Mouse (Mus musculus): ENCODE results near the gene Myom3.

The Myom3 gene

DNA sequence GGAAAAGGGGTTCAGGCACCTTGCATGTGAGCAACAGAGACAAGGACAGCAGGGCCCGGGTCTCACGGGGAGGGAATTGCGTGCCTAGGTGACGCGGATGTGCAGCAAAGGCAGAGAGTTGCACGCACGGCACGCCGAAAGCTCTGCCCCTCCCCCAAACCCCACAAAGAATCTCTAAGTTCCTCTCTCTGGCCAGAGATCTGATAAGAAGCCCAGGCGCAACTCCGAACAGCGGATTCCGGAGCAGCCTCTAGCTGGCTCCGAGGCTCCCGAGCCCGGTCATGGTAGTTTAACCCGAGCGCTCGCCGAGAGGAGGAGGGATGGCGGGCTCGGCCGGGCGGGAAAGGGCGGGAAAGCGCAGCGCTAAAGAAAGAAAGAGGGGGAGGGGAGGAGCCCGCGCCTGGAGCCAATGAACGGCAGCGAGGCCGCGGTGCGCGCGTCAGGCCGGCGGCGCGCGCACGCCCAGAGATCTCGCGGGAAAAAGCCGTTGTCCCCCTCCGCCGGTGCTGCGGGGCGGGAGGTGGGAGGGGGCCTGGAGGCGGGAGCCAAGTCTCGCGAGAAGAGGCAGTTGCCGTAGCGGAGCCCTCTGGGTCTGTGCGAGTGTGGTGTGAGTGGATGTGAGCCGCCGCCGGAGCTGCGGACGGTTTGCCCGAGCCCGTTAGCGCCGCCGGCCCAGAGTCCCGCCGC lies 96.2 kb downstream of the Myom3 start, which contains the start of gene Srsf10:
Gene Srsf10 (plus strand): TSS at position 212 of the 687 bp plus-strand sequence.
- DNase-seq (ENCODE audit: low spot score), result peak; percentile 97

DNA sequence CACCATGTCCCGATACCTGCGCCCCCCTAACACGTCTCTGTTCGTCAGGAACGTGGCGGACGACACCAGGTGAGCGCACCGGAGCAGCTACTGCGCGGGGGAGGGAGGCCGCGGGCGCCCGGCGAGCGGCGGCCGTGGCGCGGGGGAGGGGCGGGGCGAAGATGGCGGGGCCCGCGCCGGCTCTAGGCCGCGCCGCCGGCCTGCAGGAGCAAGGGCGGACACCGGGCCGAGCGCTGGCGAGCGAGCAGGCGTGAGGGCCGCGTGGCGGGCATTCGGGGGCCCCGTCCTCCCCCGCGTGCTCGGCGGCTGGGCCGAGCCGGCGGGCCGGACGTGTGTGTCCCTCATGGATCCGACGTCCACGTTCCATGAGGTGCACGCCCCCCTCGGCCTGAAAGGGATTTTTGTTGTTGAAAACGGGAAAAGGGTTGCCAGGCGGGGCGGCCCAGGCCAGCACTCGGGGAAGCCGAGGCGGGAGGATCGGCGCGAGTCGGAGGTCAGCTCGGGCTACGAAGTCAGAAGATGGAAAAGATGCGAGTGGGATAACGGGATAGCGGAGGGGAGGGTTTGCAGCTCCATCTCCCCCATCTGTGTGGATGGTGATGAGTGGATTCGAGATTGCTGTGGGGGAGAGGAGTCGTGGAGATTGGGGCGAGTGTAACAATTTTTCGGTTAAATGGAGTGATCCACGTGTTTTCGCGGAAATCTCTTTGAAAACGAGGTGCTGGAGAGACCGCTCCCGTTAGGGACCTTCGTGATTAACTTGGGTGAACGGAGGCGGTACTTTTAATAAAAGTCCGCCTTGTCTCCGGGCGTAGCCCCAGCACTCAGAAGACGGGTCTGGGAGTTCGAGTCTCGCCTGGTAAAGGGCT lies 96.9 kb downstream of the Myom3 start:
- peak; percentile 71 for DNase-seq (ENCODE audit: low spot score)

DNA sequence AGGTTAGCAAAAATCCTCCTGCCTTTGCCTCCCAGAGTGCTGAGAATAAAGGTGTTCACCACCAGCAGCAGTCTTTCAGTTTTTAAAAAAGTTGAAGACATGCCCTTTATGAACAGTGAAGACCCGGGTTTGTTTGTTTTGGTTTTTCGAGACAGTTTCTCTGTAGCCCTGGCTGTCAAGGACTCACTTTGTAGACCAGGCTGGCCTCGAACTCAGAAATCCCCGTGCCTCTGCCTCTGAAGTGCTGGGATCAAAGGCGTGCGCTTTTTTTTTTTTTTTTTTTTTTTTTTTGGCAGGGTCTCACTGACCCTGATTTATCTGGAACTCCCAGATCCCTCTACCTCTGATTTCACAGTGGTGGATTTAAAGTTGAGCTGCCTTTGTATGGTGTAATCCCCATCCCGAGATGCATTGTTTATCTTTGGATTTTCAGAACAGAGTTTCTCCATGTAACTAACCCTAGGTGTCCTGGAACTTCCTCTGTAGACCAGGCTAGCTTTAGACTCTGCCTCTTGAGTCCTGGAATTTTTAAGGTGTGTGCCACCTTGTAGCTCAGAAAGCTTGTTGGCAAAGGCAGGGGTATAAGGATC lies 98.2 kb downstream of the Myom3 start:
- no peak for DNase-seq (ENCODE audit: low spot score)

Data from ovary, postnatal 36 days (tissue).